Mouse (Mus musculus): ENCODE data around the gene Numb.
"Not testable (repeated sequence)": the region's sequence is repeated elsewhere in the genome, so short reads cannot be mapped to it uniquely, and the experiment has no call there.

Numb gene

DNA sequence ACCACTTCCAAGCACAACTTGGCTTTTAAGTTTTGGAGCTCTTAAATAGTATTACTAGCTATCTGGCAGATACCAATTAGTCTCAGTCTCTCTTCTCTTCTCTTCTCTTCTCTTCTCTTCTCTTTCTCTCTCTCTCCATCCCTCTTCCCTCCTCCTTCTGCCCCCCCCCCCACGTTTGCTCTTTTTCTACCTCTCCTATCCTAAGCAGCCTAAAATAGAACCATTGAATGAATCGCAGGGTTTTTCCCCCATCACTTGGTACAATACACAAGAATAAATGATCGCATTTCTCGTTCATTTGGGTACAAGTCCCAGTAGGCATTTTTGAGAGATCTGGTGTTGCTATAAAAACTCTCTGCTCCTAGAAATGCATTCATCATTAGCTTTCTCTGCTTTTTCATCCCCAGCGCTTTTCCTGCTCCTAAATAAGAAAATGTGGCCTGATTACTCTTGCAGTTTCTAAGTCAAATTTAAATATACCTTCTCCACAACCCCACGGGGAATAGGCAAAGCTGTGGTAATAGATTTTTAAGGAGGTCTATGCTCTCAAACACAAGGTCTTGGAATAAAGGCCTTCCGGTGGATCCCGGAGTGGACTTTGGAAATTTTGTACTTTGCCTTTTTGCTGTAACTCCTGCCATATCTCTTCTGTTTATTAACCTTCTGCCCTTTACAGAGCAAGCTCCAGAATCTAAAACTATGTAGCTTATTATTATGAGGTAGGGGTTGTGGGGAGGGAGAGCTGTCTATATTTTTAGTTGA lies 1.2 kb upstream of the Numb start:
- no peak for DNase-seq

DNA sequence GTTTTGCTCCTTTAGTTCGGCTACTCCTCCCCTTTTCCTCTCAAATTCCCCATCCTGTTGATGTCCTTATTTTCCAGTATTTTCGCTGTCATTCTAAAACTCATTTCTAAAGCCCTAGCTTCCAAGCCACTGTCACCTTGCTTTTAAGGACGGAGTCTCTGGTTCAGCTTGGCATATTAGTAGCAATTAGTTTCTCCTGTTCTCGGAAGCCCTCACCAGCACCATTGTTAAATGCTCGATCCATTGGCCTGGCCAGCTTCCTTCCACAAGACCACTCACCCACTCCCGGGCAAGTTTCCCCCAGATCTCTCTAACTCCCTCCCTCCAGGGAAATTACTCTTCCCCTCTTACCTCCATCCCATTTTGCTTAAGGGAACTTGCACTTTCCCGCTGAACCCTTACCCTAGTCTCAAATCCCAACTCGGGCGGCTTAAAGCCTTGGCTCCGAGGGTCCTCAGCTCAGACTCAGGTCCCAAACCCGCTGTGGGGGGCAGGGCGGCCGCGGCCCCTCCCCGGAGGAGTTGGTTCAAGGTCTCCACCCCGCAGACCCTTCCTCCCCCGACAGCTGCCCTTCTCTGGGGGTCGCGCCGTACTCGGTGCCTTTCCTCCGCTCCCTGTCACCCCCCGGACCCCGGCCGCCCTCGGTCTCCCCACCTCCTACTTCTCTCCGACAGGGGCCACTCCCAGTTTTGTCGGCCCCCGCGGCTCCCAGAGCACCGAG lies 853 bp downstream of the Numb start:
- peak; percentile 48 for DNase-seq

DNA sequence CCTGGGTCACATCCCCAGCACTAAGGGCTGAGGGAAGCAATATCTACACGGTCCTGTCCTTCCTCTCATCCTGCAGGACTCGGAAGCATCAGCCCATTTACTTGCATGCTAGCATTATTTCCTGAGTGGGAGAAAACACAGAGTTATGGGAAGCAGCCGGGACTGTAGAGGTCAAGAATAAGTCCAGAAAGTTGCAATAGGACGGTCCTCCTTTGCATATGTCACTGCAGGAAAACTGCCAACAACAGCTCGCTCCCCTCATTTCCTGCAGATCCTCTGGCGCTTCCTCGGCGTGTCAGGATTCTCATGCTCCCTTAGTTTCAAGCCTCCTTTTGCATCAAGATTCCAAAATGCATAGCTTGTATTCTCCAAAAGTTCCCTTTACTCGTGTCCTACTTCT lies 4.8 kb downstream of the Numb start:
- peak; percentile 71 for DNase-seq

DNA sequence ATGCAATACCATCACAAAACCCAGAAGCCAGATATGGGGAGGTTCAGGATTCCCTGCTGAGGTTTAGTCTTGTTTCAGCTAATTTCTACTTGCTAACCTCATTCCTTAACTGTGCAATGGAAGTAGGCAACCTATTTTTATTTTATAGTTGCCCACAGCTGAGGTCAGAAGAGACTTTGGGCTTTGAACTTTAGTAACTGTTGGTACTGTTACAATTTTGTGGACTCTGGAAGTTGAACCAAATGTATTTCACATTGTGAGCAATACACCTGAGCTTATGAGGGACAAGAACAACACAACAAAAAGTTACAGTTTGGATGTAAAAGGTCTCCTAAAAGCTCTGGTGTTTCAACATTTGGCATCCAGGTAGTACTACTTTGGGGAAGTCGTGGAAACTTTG lies 6.9 kb downstream of the Numb start:
- no peak for DNase-seq

DNA sequence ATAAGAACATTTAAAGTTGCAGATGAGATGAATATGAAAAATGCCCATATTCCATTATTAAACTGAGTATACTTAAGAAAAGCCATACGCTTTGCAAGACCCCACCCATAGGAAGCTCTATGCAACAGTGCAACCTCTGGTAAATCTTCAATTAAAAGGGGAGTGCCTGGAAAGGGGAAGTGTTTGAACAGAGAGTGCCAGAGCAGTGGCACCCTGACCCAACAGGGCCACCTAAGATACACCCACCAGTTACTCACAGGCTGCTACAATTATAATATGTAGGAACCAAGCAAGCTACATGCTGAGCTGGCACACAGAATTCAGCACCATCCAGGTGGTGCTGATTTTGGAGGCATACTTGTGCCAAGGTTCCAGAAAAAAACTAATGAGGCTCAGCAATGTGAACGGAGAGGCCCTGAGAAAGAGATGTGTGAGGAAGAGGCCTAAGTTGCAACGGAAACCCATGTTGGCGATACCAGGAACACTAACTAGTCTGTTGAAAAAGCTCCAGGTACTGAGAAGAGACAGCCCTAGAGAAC lies 7.5 kb downstream of the Numb start:
- no peak for DNase-seq

DNA sequence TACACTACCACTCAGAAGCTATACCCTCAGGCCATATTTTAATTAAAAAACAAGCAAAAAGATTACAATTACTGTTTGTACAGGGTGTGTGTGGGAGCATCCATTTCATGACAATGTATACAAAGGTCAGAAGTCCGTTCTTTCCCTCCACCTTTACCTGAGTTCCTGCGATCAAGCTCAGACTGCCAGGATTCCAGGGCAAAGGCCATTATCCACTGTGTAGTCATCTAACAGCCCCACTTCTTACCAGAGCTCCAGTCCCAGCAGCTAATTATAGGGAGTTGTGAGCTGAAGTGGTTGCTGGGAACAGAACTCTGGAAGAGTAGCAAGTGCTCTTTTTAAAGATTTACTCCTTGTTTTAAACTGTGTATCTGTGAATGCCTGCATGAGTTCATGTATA lies 11.3 kb downstream of the Numb start:
- DNase-seq, result no peak

DNA sequence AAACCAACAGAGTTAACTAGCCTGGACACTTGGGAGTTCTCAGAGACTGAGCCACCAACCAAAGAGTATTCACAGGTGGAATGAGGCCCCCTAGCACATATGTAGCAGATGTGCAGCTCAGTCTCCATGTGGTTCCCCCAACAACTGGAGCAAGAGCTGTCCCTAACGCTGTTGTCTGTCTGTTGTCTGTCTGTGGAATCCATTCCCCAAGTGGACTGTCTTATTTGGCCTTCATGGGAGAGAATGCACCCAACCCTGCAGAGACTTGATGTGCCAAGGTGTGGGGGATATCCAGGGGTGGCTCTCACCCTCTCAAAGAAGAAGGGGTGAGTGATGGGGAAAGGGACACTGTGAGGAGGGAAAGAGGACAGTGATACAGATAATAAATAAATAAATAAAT lies 28.8 kb downstream of the Numb start:
- DNase-seq, result no peak

DNA sequence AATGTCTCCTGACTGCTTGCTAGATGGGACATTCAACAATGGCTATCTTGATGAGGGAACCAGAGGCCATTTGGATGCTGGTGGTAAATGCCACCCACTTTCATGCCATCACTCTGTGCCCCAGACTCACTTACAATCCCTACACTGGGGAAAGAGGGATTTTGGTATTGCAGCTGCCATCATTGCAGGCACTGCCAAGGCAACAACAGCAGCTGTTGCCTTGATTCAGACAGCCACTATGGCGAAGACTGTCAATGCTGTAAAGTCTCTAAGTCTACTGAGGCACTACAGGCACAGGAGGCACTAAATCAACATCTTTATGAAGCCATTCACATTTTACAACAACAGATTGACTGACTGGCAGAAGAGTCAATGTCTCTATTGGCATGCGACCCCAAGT lies 30.5 kb downstream of the Numb start:
- no peak for DNase-seq

DNA sequence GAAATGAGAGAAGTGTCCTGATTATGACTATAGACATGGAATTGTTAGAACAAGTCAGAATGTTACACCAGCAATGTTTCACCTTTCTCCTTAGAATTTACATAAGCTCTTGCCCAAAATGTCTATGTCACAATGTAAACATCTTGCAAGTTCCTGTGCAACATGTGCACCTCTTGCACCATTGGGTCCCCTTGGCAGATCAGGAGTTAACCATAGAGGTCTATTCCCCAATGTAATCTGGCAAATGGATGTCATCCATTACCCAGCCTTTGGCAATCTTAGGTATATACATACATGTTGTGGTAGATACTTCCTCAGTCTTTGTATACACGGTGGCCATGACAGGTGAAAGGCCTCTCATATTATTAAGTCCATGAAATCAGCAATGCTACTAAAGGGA lies 32.6 kb downstream of the Numb start:
- DNase-seq, result no peak

DNA sequence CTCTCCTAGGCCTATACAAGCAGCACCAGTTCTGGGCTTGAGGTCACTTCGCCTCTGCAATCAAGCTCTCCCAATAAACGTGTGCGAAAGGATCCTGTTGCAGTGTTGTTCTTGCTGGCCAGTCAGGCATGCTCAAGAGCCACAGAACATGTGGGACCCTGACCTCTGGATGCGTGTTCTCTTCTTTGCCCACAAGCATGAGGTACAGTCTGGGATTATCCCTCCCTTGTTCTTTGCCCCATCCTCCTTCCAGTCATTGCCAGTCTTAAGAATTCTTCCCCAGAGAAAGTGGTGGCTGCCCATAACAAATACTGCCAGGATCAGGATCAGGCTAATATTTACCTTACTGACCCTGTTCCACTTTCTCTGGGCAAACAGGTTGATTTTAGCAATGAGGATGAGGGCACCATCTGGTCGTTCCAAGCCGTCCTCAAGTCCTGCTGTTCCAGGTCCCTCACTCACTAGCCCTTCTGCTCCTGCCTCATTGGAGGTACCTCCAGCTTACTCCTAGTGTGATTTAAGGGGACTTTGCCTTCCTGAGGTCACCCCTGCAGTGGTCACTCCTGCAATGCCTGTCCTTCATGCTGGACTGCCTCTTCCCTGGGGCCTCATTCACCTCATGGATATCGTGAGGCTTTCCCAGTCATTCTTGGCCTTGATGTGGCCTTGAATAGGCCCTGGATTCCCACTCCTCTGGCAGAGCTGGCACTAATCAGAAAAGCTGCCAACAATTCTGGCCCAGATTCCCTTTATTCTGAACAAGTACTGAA lies 36.0 kb downstream of the Numb start:
- no peak for DNase-seq

DNA sequence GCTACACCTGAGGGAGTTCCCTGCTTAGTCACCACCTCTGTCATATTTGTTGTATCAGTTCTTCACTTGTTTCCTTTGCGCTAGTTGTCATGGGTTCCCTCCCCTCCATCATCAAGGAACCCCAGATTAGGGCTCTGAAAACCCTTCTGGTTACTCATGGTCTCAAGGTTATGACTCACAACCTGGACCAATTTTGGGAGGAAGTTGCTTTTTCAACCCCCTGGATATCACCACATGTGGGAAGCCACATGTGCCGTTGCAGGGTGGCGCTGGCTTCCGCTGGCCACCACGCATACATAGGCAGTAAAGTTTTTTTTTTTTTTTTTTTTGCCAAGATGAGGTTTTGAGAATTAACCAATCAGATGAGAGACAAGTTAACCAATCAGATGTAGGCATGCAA lies 36.7 kb downstream of the Numb start:
- DNase-seq, result not testable (repeated sequence)

DNA sequence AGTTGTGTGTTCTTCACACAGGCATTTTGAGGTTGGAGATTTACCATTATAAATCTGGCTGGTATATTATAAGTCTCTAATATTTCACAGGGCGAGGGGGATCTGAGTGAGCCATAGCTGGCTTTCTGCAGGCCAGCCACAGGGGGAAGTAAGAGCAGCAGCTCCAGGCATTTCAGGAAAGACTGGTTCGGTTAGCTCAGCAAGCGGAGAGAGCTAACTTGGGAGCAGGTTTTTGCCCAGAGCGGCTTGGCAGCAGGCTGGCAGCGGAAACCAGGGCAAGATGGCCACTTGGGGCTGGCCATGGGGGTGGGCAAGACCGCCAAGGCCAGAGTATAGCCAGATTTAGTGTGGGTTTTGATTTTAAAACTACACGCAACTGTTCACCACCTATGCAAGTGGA lies 39.2 kb downstream of the Numb start:
- peak; percentile 15 for DNase-seq

DNA sequence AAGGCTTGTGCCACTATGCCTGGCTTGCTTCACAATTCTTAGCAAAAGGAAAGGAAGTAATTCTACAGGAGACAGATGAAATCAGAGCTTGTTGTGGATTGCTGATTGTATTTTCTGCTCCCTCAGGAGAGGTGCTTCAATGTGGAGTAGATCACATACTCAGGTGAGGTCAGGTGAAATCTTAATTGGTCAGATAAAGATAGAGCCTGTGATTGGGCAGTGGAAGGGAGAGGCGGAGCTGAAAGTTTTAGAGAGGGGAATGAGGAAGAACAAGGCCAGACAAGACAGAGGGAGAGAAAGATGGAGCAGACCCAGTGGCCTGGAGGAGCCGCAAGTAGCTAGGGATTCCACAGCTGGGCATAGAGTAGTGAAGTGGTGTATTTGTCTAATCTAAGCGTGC lies 39.6 kb downstream of the Numb start:
- no peak for DNase-seq

DNA sequence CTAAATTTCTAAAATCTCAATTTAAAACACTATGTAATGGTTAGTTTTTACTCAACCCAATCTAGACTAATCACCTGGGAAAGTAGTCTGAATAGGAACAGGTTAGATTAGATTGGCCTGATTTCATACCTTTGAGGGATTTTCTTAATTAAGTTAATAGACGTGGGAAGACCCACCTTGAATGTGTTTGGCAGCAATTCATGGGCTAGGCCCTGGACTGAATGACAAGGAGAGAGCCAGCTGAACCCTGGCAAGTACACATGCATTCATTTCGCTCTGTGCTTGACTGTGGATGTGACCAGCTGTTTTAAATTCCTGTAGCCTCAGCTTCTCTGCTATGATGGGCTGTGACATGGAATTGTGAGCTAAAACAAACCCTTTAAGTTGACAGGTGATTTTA lies 40.8 kb downstream of the Numb start:
- no peak for DNase-seq

DNA sequence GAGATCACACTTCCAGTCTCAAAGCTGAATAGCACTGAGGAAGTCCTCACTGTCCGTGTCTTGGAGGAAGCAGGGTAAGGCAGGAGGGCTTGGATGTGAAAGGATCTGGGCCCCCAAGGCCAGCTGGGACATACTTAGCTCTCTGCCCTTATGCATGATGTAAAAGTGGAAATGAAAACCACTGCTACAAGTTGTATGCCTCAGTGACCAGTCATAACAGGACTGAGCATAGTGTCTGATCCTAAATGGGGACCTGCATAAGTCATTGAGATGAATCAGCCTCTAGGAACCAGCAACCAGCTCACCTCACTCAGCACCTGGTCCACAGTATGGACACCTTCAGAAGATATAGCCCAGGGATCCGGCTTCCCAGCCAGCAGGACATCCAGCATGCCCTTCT lies 46.6 kb downstream of the Numb start:
- DNase-seq, result no peak

DNA sequence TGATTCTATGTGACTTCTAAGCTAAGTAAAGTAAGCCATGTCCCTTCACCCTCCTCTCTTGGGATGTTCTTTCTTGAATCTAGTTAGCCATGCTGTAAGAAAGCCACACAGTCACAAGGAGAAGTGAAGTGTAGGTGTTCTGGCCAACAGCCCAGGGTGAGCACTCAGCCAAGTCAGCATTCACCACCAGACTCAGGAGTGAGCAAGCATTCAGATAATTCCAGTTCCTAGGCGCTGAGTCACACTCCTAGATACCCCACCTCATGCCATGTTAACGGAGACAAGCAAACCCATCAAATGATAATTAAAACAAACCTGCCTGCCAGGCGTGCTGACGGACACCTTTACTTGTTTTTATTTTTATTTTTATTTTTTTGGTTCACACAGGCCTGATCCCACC lies 47.1 kb downstream of the Numb start:
- peak; percentile 70 for DNase-seq

DNA sequence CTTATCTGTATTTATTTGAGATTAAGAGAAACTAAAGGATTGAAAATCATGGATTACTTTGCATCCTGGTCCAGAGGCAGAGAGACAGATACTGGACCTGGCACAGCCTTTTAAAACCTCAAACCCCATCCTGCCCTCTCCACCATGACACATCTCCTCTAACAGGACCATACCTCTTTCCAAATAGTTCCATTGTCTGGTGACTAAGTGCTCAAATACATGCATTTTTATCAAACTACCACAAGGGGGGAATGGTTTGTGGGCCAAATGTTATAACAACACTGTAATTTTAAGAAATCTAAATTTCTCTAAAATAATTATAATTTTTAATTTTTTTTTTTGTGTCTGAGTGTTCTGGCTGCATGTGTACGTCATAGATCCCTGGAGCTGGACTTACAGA lies 57.2 kb downstream of the Numb start:
- DNase-seq, result no peak

DNA sequence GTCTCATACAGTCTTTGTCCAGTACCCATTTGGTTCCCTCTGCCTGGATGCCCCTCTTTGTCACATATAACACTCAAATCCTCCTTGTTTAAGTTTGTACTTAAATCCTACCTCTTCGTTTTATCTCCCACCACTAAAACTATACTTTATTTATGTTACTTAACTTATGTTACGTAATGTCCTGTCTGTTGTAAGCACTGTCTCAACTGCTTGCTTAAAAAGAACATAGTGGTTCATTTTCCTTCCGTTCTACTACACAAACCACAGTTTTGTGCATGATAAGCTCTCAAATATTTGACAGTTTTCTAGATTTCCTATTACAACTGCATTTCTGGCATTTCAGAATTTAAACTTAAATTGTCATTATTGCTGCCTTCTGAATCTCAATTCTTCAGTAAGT lies 59.9 kb downstream of the Numb start:
- no peak for DNase-seq

DNA sequence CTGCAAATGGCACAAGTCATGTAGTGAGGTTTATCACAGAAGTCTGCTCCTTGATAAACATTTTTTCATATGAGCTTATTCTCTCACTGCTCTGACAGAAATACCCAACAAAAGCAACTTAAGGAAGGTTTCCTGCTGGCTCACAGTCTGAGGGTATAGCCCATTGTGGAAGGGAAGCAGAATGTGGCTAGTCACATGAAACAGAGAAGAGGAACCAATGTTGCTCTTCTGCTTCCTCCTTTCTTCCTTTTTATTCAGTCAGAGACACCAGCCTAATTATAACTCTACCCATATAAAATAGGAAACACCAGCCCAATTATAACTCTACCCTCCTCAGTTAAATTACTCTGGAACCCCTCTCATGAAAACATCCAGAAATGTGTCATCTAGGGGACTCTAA lies 61.0 kb downstream of the Numb start:
- DNase-seq, result no peak

DNA sequence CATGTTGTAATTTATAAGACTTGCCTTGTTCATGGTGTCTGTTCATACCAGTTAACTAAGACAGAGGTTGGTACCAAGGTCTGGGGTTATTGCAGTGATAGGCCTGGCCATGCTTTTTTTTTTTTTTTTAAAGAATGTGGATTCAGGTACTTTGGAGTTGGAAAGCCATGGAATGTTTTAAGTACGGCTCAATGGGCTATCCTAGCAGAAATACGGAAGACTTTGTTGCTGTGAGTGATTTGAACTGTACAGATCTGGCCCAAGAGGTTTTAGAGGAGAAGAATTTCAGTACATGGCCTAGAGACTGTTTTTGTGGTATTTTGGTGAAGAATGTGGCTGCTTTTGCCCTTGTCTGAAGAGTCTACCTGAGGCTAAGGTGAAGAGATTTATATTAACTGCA lies 63.7 kb downstream of the Numb start:
- DNase-seq, result no peak

DNA sequence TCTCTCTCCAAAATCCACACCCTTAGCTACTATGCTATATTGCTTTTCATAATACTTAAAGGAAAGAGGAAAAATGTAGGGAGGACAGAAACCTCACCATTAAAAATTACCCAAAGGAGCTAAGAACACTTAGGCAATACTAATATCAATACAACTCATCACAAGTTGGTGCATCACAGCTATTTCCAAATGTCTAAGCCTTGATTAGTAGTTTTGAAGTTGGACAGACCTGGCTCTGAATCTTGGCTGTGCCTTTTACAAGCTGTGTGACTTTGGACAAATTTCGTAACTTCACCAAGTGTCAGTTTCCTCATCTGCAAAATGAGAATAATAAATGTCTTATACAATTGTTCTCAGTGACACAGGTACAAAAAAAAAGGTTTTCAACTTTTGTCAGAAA lies 66.5 kb downstream of the Numb start:
- DNase-seq, result no peak

DNA sequence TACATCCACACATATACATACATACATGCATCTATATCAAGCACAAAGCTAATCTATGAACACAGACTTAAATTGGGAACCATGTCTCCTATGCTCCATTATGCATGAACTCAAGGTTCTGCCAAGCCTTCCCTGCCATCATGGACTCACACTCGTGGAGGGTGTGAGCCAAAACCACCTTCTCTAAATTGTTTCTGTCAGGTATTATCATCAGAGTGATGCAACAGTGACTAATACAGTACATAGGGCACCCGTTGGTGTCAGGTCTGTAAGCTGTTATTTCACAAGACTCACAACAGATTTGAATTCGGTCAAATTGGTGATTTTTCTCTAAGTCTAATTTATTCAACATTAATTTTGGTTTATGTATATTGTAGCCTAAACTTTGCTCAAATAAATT lies 67.5 kb downstream of the Numb start:
- DNase-seq, result no peak

DNA sequence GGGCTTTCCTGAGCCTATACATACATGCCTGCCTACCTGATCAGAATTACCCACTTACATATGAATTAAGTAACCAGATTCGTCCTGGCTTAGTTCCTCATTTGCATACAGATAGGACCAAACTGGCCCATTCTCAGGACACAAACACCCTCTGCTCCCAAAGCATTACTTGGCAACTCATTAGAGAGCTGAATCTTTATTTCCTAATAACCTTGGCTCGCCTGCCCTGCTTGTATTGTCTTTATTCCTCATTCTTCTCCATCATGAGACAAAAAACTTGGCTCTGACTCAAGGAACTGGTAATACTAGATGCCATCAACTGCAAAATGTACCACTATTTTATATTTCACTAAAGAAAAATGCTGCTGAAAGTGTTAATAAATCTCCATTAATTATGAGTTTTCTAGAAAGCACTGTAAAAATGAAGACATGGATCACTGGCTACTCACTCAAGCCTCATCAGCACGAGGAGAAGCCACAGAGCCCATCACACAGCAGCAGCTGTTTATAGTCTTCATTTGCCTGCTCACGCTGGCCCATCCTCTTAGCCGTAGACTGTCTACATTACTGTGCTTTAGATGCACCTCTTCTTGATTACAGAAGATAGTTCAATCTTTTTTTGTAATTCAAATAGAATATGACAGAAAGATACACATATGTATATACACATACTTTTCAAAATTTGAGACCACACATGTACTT lies 69.1 kb downstream of the Numb start:
- no peak for DNase-seq
